Mouse (Mus musculus): Measurements from ENCODE around the gene Pde4dip.

Gene Pde4dip

DNA sequence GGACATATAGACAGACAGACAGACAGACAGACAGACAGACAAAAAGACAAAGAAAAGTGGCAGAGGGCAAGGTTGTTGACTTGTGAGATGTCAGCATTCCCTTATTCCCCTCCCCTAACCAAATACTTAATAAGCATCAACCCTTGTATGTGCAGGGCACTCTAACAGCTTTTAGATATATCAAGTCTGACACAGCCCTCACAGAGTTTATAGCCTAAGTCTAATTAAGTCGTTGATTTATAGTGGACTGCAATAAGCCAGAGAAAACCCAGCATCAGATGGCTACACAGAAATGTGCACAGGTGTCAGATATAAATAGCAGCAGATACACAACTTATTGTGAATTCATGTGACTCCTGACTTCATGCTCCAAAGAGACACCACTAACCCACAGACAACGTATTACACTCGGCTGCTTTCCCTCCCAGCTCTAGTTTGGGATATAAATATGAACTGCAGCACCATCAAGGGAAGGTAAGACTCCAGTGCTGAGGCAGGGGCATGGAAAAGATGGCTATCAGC lies 87.3 kb downstream of the Pde4dip start:
- DNase-seq (ENCODE audit: low spot score) = no peak

DNA sequence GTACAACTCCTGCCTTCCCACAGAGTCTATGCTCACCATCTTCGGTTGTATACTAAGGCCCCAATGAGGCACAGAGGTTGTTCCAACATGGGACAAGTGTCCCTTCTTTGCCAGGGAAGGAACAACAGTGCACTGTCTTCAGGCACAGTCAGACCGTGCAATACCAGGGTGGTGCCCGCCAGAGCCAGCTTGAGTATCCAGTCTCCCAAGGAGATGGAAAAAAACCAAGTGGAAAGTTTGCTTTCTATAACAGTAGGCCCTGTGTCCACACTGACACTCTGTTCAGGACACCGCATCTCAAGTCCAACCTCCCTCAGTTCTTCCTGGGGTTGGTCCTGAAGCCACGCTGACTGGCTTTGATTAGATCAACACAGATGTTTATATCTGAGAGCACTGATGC lies 87.8 kb downstream of the Pde4dip start:
- no peak for DNase-seq (ENCODE audit: low spot score)

- DNase-seq (ENCODE audit: low spot score) = no peak
Measured at GRCm38 (mm10) chr3:97800004-97800403, 88.5 kb downstream of the Pde4dip start.

DNA sequence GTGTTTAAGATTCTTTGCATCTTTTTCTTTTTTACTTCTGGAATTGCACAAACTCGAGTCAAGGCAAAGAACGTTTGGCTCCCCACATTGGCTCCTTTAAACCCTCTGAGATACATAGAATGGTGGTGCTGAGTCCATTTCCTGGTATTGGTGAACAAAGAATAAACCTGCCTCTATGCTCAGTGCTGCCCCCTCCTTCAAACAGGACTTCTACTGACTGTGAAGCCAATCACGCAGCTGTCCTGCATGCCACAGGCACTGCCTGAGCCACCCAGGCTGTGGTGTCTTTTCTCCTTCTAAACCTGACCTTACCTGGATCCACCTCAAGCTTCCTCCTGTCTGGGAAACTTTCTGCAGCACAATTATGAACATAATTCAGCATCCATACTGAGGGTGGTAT lies 89.2 kb downstream of the Pde4dip start:
- no peak for DNase-seq (ENCODE audit: low spot score)

- no peak for DNase-seq (ENCODE audit: low spot score)
Measured at GRCm38 (mm10) chr3:97797371-97797770, 91.1 kb downstream of the Pde4dip start.

DNA sequence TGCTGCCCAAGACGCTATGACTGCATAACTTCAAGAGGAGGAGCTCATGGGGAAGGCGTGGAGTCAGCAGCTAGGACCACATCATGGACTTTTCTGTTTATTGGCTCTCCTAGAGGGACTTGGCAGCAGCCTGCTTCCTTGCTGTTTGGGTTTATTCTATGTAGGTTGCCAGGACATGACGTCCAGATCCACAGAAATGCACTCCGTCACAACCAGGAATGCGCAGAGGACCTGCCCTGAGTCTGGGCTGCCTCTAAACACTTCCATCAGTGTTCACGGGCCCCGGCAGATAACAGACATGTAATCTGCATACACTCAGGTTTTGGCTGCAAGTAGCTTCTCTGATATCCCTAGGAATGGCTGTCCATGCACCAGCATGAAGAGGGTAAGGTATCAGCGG lies 94.5 kb downstream of the Pde4dip start:
- no peak for DNase-seq (ENCODE audit: low spot score)

DNA sequence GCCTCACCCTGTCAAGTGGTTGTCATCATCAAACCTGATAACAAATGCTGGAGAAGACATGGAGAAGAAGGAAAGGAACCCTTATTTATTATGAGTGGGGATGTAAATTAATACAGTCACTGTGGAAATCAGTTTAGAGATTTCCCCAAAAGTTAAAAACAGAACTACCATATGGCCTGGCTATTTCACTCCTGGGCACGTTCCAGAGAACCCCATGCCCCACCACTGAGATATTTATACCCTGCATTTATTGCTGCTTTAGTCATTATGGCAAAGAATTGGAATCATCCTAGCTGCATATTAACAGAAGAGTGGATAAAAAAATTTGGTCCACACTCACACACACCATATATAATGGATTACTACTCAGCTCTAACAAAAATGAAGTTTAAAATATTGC lies 98.4 kb downstream of the Pde4dip start:
- no peak for DNase-seq (ENCODE audit: low spot score)

- no peak for DNase-seq (ENCODE audit: low spot score)
Measured at GRCm38 (mm10) chr3:97789317-97789716, 99.2 kb downstream of the Pde4dip start.

DNA sequence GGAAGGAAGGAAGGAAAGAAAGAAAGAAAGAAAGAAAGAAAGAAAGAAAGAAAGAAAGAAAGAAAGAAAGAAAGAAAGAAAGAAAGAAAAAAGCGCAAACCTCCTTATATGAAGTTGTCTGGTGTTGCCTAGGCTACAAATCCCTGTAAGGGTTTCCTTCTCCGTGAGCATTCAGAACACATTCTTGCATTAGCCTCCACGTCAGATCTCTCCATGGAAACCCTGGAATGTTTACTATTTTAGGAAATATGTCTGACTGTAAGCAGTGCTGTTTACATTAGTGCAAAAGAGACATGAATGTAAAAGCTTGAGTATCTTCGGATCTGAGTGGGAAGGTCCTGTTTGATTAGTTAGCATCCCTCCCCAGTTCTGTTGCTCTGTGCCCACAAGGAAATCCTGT lies 112.3 kb downstream of the Pde4dip start:
- no peak for DNase-seq (ENCODE audit: low spot score)

- DNase-seq (ENCODE audit: low spot score) = no peak
Measured at GRCm38 (mm10) chr3:97775742-97776141, 112.8 kb downstream of the Pde4dip start.

DNA sequence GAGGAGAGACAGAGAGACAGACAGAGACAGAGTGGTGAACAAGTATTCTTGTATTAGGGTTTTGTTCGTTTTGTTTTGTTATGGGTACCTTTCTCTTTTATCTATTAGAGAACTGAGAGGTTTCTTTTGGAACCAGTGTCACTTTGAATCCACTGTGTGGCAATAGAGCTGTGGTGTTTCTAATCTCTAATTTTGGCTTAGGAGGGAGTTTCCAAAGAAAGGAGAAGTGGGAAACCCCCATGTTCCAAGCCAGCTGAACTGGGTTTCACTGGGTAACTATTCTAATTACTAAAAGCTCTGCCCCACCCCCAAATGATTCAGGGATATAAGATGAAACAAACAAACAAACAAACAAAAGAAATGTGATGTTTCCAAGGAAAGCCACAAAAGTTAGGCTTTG lies 113.6 kb downstream of the Pde4dip start:
- DNase-seq (ENCODE audit: low spot score) = no peak

DNA sequence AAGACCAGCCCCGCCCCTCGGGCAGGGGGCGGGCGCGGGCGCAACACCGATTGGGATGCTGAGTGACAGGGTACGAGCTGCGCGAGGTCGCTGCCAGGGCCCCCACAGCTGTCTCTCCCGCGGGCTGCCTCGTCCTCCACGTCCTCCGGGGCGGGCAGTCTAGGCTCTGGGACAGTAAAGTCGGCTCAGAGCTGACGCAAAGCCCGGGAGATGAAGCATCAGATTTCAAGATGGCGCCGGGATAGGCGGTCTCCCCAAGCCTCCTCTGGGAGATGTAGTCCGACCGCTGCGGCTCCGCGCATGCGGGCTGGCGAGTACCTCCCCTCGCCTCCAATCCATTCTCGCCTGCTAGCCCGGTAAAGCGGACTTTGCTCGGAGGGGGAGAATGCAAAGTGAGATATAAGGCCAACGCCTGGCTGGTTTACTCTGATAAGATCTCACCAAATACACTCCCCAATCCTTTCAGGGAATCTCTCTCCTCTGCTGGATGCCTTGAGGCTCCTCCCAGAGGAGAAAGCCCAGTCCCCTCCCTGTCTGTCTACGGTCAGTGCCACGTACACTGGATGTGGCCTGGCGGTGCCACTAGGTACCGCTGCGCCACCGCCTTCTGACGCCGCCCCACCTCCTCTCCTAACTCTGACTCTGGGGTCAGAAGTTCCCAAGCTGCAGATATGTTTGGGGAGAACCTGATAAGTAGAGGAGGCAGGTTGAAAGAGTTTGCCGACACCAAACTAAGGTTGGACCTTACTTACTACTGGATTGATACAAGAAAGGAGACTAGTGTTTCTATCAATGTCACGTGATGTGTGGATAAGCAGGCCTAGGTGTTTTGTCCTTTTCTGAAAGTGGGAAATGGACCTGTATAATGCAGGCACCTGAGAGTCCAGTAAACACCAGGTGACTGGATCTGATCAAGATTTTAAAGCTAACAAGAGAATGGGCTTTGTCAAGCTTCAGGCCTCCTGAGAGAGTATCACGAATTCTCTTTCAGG lies 120.4 kb downstream of the Pde4dip start:
- DNase-seq (ENCODE audit: low spot score) = peak; percentile 90

DNA sequence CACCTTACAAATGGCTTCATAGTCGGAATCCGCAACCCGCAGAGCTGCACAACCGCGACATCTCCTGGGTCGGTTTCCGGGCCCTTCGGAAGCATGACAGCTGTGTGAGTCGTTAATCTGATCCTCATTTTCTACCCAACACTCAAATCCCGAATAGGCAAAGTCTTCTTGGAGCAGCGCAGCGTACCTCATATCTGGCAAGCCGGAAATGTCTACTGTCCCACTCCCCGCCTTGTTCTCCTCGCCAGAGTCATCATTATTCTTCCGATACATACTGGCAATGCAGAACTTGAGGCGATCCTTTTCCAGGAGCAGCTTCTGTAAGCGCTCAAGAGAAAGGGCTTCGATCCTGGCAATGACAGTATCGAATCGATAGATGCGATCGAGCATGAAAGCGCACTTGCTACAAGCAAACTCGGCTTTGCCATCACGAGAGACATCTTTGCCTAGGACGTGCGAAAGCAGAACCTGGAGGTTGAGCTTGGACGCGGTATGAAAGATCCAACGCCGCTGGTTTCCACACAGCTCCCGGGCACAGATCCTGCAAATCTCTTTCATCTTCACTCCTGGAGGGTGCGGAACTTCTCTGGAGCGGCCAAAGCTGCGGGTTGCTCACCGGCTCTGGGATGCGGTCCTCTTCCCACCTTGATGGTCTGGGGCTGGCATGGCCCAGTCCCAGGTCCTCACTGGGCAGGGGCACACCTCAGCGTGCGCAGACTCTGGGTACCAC lies 121.3 kb downstream of the Pde4dip start:
- peak; percentile 16 for DNase-seq (ENCODE audit: low spot score)

GRCm38 (mm10) chr3:97766459-97766858 lies 122.0 kb downstream of the Pde4dip start:
- no peak for DNase-seq (ENCODE audit: low spot score)

- DNase-seq (ENCODE audit: low spot score) = no peak
Measured at GRCm38 (mm10) chr3:97764152-97764551, 124.4 kb downstream of the Pde4dip start.

GRCm38 (mm10) chr3:97761951-97762350 lies 126.6 kb downstream of the Pde4dip start:
- no peak for DNase-seq (ENCODE audit: low spot score)

GRCm38 (mm10) chr3:97761168-97761567 lies 127.3 kb downstream of the Pde4dip start:
- DNase-seq (ENCODE audit: low spot score) = no peak

GRCm38 (mm10) chr3:97759846-97760245 lies 128.7 kb downstream of the Pde4dip start:
- no peak for DNase-seq (ENCODE audit: low spot score)

DNA sequence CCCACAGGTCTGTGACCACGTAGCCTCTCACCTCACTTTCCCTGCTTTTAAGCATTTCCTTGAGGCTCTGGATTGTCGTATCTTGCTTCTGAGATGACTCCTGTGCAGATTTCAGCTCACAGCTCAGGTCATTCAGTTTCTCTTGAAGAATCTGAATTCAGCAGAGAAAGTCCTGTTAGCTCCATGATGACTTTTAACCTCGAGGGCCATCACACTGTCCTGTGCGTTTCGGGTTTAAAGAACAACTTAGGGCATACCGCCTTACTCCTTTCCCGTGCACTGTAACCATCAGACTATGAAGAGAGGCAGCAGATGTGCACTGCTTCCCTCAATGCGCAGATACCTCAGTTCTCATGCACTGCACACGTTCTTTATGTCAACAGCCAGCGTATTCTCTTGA lies 131.0 kb downstream of the Pde4dip start:
- DNase-seq (ENCODE audit: low spot score) = no peak

DNA sequence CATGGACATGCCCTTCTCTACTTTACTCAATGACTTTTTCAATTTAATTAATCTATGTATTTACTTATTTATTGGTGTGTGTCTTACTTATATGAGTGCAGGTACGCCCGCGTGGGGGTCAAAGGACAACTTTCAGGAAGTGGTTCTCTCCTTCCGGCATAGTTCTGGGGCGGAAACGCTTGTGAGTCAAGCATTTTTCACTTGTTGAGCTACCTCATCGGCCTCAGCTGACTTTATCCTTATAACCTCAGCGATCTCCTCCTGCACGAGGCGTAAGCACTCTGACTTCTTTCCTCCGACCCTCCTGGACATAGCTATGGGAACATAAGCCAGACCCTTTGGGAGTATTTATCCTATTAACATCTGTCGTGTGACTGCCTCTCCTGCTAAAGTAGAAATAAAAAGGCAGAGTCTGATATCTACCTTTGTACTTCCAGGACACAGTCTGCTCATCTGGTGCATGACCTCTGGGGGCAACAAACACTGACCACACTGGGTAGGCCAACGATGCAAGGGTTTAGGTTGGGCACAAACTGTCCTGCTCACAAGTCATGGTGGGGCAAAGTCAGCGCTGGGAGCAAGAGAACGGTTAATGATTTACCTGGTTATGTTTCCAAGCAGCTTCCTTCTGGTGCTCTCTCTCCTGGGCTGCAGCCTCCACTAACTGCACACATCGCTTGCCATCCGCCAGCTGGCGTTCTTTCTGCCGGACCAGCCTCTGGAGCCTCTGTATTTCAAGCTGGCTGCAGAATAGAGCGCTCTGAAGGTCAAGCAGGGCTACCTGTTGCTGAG lies 132.0 kb downstream of the Pde4dip start:
- no peak for DNase-seq (ENCODE audit: low spot score)

GRCm38 (mm10) chr3:97755411-97755810 lies 133.1 kb downstream of the Pde4dip start:
- DNase-seq (ENCODE audit: low spot score) = no peak

DNA sequence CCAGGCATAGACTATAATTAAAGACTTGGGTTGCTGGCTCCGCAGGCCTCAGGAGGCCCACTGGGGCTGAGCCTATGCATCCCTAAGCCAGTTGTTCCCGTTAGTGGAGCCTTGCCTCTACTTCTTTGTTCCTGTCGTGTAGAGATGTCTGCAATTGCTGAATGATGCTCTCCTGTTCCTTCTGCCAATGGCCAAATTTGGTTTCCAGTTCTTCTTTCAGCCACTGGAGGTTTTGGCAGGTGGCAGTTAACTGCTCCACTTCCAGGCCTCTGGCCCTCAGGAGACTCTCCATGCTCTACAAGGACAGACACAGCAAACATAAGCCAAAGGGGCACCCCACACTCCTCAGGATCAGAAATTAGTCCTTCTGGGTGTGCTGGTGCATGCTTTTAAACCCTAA lies 135.6 kb downstream of the Pde4dip start:
- DNase-seq (ENCODE audit: low spot score) = no peak
